Mouse (Mus musculus) midbrain, embryonic 12.5 days (tissue): ENCODE measurements at regions not wholly inside any gene's neighbourhood (a gene's known extent, or its start where the extent isn't known, plus 50 kb on each side); places are given as distances from the start of the nearest gene placed in this dataset.

Experiments
- ATAC-seq: fragments of 200-750 bp; cut with Nextera tagmentation; 2 replicates; pipeline ENCODE4 v1.8.0; 2017; ENCODE audit warnings: low read depth, moderate TSS enrichment, moderate library complexity; ENCODE audit not compliant: low FRiP score
- H3K27ac ChIP-seq: fragments of 300-500 bp; sonication (generic); replicated peaks from 2 replicates; pipeline ENCODE4 v1.5.1; 2016; ENCODE audit warnings: mild to moderate bottlenecking
- H3K27me3 ChIP-seq: fragments of 300-500 bp; sonication (generic); 2 replicates; pipeline ENCODE4 v1.6.1; 2016; ENCODE audit warnings: mild to moderate bottlenecking
- H3K36me3 ChIP-seq: fragments of 300-500 bp; sonication (generic); 2 replicates; pipeline ENCODE4 v1.6.1; 2016
- H3K4me1 ChIP-seq: fragments of 300-500 bp; sonication (generic); 2 replicates; pipeline ENCODE4 v1.6.1; 2016
- H3K4me2 ChIP-seq: fragments of 300-500 bp; sonication (generic); replicated peaks from 2 replicates; pipeline ENCODE4 v1.6.1; 2016; ENCODE audit warnings: mild to moderate bottlenecking, moderate library complexity
- H3K4me3 ChIP-seq: fragments of 300-500 bp; sonication (generic); 2 replicates; pipeline ENCODE4 v1.5.1; 2016; ENCODE audit warnings: mild to moderate bottlenecking
- H3K9ac ChIP-seq: fragments of 300-500 bp; sonication (generic); replicated peaks from 2 replicates; pipeline ENCODE4 v1.6.1; 2016; ENCODE audit warnings: mild to moderate bottlenecking, moderate library complexity
- H3K9me3 ChIP-seq: fragments of 300-500 bp; sonication (generic); 2 replicates; pipeline ENCODE4 v1.6.1; 2016; ENCODE audit warnings: mild to moderate bottlenecking
- WGBS: fragments of 180-500 bp; shearing (Covaris S2); methylation state at CpG from one replicate; pipeline ENCODE4 v1.1.7; 2016; 5-methylcytosine and 5-hydroxymethylcytosine counted together

DNA sequence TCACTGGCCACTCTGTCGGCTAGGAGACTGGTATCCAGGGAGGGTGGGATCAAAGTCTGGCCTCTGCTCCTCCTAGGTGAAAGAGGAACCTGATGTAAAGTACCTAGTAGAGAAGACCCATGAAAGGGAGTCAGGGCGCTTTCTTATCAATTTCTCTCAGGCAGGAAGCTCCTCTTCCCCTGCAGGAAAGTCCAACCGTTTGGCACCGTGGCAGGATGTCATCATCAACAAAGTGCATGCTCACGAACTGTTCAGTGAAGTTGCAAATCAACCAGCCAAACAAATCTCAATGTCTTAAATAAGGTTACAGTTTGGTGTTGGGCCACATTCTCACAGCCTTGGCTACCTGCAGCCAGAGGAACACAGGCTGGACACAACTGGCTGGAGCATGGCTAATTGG lies 138.2 kb upstream of the Krr1 start:
- no peak for ATAC-seq
- Histone ChIP-seq H3K9me3 (no peaks in the 10 kb centered on the region), H3K36me3 (no peaks in the 10 kb centered on the region), H3K4me1 (peaks cover 7% of the 10 kb centered on the region), H3K9ac (no peak overlapping the region), H3K27me3 (no peaks in the 10 kb centered on the region), H3K4me3 (no peak overlapping the region), H3K4me2 (no peak overlapping the region), H3K27ac (no peak overlapping the region)
- WGBS, result 71% methylated on average over 5 of the region's 5 CpGs

DNA sequence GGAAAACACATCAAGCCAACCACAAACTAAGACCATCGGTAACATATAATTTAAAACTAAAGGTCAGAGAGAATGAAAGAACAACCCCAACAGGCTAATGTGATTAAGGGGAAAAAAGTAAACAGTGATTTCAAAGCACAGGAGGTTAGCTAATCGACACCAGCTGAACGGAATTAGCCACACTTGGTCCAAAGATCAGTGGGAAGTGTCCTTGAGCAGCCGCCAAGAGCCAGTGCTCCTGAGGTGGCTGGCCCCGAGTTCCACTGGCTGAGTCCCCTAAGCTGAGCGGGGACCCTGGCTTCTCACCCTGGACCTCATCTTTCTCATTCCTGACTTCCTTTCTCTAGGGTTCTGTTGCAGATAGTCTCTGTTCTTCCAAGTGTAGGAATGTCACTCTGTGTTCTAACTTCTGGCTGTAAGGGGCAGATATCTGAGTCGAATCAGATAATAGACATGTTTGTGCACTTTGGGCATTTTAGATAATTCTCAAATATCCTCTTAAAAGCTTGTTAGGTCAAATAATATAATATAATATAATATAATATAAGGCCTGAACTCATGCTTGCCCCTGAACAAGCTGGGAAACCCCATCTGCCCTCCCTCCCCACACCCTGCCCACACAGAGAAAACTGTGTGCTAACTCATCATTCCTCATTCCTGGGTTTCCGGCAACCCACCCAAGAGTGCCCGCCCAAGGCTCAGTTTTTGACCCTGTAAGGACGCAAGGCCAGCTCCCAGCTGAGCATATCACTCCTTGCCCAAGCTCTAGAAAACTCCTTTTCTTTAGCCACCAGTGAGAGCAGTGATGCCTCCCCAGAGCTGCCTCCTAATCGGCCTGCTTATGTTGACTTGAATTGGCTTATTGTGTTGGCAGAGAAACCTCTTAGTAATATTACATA lies 137.3 kb upstream of the Krr1 start:
- Histone ChIP-seq H3K36me3 (no peaks in the 10 kb centered on the region), H3K9ac (no peak overlapping the region), H3K4me2 (no peak overlapping the region), H3K9me3 (no peaks in the 10 kb centered on the region), H3K27me3 (no peaks in the 10 kb centered on the region), H3K27ac (no peak overlapping the region), H3K4me3 (no peak overlapping the region), H3K4me1 (peaks cover 7% of the 10 kb centered on the region)
- no peak for ATAC-seq
- WGBS, result 37% methylated on average over 11 of the region's 11 CpGs

DNA sequence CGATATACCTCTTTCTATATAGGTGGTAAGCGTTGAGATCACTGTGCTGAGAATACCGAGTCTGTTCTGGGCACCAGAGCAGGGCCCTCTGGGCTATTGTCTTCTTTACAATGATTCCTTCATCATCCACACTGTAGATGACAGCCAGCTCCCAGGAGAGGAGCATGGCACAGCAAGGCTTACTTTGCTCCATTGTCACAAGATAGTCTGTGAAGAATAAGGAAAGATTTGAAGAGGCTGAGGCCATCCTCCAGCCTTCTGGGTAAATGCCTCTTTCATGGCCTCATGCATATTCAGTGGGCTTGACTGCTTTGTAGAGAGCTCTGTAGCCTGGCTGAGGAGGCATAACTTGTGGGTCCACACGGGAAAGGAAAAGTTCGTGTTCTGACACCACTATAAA lies 136.3 kb upstream of the Krr1 start:
- peak; percentile 88 for ATAC-seq
- Histone ChIP-seq H3K4me1 (peaks cover 7% of the 10 kb centered on the region), H3K4me2 (no peak overlapping the region), H3K27me3 (no peaks in the 10 kb centered on the region), H3K4me3 (no peak overlapping the region), H3K9me3 (no peaks in the 10 kb centered on the region), H3K9ac (no peak overlapping the region), H3K27ac (no peak overlapping the region), H3K36me3 (no peaks in the 10 kb centered on the region)
- 38% methylated on average over 5 of the region's 5 CpGs for WGBS

DNA sequence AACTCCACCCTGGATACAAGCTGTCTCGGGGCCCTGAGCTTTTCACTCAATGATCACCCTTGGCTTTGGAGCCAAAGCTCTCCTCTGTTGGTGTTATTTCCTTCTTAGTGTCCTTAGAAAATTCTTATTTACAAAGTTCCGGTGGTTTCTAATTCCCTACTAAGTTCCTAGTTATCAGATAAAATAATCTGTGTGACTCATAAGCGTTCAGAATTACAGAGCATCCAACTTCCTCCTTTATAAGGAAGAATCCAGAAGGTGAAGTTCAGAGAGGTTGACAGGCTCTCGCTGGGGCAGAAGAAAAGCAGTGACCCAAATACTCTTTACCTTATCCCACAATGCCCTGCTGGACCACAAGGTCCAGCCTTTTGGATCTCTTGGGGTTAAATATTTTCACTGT lies 135.7 kb upstream of the Krr1 start:
- Histone ChIP-seq H3K4me3 (no peak overlapping the region), H3K4me2 (no peak overlapping the region), H3K9me3 (no peaks in the 10 kb centered on the region), H3K9ac (no peak overlapping the region), H3K4me1 (peaks cover 7% of the 10 kb centered on the region), H3K36me3 (no peaks in the 10 kb centered on the region), H3K27ac (no peak overlapping the region), H3K27me3 (no peaks in the 10 kb centered on the region)
- ATAC-seq, result no peak
- 91% methylated on average over 4 of the region's 4 CpGs for WGBS

DNA sequence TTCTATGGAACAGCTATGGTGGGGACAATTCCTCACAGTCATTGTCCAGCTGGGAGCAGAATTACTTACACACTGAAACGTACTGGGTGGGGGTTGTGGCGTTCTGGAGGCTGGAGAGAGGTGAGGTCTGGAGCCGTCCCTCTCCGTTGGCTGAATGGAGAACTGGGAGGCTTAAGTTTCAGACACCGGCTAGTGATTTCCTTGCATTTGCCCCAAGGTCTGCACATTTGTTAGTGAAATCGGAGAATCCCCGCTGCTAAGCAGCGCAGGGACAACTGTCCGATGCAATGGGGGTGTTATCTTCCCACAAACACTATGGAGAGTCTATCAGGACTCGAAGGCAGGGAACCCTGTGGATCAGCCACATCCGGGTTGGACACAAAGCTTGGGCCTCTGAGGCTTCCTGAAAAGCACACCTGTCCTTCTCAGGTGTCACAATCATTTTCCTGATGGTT lies 130.1 kb upstream of the Krr1 start:
- Histone ChIP-seq H3K4me2 (no peak overlapping the region), H3K9ac (no peak overlapping the region), H3K27ac (no peak overlapping the region), H3K27me3 (no peaks in the 10 kb centered on the region), H3K4me1 (peaks cover 8% of the 10 kb centered on the region), H3K4me3 (no peak overlapping the region), H3K9me3 (no peaks in the 10 kb centered on the region), H3K36me3 (no peaks in the 10 kb centered on the region)
- WGBS, result 43% methylated on average over 11 of the region's 11 CpGs
- peak; percentile 58; the same call in 1 of the 2 replicates for ATAC-seq

DNA sequence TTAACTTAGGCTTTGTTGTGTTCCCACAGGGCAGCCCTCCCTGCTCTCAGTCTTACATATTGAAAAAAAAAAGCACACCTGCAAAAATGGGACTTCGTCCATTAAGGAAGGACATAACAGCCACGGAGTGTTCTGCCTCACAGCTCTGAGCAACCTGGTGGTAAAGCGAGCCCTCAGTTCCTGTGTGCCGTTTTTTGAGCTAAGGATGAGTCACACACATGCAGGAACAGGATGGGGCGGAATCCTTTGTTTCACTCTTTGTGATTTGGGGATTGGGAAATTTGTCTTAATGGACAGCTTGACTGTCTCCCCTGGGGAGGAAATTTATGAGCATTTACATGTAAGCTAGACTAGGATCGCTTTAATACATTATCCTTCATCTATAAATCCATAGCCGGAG lies 129.6 kb upstream of the Krr1 start:
- ATAC-seq, result no peak
- H3K36me3 ChIP-seq, result no peaks in the 10 kb centered on the region
- H3K27me3 ChIP-seq, result no peaks in the 10 kb centered on the region
- no peaks in the 10 kb centered on the region for H3K9me3 ChIP-seq
- no peak overlapping the region for H3K4me3 ChIP-seq
- H3K9ac ChIP-seq, result no peak overlapping the region
- no peak overlapping the region for H3K27ac ChIP-seq
- H3K4me1 ChIP-seq, result peaks cover 8% of the 10 kb centered on the region
- WGBS, result 74% methylated on average over 7 of the region's 7 CpGs
- no peak overlapping the region for H3K4me2 ChIP-seq

DNA sequence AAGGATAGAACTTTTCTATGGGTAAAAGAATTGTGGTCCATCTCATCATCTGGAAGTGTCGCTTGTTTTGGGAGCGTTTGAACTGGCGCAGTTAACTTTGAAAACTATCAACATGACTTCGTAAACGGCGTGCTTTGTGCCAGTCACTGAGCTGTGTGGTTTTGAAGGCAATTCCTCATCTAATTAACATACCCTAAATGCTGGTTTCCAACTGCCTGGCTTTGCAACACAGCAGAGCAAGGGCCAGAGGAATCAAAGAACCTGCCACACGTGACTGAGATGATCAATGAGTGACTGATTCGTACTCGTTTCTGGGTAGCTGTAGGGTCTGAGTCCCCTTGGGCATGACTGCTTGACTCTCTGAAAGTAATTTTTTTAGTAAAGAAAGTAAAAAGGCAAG lies 129.2 kb upstream of the Krr1 start:
- 72% methylated on average over 9 of the region's 9 CpGs for WGBS
- Histone ChIP-seq H3K36me3 (no peaks in the 10 kb centered on the region), H3K9me3 (no peaks in the 10 kb centered on the region), H3K27ac (no peak overlapping the region), H3K4me2 (no peak overlapping the region), H3K27me3 (no peaks in the 10 kb centered on the region), H3K4me1 (peaks cover 8% of the 10 kb centered on the region), H3K4me3 (no peak overlapping the region), H3K9ac (no peak overlapping the region)
- no peak for ATAC-seq

DNA sequence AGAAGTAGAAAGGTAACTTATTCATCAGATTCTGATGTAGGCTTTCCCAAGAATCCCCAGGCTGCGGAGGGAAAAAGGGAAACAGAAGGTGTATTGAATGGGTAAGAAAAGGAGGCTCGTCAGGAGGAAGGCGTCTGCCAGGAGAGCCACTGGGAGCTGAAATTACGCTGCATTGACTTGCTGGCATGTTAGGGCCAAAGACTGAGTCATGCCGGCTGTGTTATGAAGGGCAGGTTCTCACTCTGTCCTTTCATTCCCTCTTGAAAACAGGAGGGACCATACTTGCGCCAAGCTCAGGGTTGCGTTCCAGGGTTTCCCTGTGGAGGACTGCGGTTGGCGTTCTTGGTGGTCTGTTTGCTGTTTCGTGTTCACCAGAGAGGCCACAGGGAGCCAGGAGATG lies 128.3 kb upstream of the Krr1 start:
- H3K4me2 ChIP-seq, result no peak overlapping the region
- H3K4me3 ChIP-seq, result no peak overlapping the region
- ATAC-seq, result no peak
- H3K4me1 ChIP-seq, result peaks cover 8% of the 10 kb centered on the region
- H3K9ac ChIP-seq, result no peak overlapping the region
- no peaks in the 10 kb centered on the region for H3K9me3 ChIP-seq
- 93% methylated on average over 10 of the region's 10 CpGs for WGBS
- no peaks in the 10 kb centered on the region for H3K36me3 ChIP-seq
- H3K27ac ChIP-seq, result no peak overlapping the region
- no peaks in the 10 kb centered on the region for H3K27me3 ChIP-seq

DNA sequence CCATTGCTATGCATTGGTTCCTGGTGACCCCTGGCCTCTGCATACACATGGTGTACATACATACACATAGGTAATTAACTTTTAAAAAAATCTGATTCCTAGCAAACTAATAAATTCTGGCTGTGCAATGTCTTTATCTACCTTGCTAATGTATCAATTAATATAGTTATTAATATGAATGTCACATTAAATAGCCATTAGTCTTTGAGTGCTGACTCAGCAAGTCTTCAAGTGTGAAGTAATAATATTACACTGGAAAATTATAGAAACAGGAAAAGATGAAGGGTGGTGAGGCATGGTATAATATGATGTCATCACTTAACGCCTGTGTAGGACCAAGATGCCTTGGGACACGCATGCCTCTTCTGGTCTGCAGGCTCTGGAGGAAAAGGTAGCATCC lies 126.5 kb upstream of the Krr1 start:
- H3K27ac ChIP-seq, result no peak overlapping the region
- H3K4me3 ChIP-seq, result no peak overlapping the region
- H3K9ac ChIP-seq, result no peak overlapping the region
- no peak overlapping the region for H3K4me2 ChIP-seq
- peaks cover 8% of the 10 kb centered on the region for H3K4me1 ChIP-seq
- 82% methylated on average over 2 of the region's 2 CpGs for WGBS
- H3K36me3 ChIP-seq, result no peaks in the 10 kb centered on the region
- H3K9me3 ChIP-seq, result no peaks in the 10 kb centered on the region
- ATAC-seq, result no peak
- H3K27me3 ChIP-seq, result no peaks in the 10 kb centered on the region

DNA sequence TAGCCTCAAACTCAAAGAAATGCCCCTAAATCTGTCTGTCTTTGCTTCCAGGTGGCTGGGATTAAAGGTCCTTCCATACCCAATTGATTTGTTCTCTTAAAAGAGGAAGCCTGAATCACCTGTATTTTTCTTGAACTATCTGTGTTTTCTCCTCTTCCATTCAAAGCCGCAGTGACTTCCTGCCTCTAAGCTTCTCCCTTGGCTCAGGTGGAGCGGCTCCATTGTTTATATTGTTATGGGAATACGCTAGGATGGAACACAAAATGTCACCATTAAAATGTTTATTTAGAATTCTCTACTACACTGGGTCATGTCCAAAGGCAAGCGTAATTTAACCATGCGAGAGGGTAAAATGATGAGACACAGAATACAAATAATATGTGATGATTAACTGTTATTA lies 118.2 kb upstream of the Krr1 start:
- Histone ChIP-seq H3K27ac (no peak overlapping the region), H3K4me1 (no peaks in the 10 kb centered on the region), H3K9ac (no peak overlapping the region), H3K27me3 (no peaks in the 10 kb centered on the region), H3K4me2 (no peak overlapping the region), H3K4me3 (no peak overlapping the region), H3K36me3 (no peaks in the 10 kb centered on the region), H3K9me3 (no peaks in the 10 kb centered on the region)
- no peak for ATAC-seq
- 88% methylated on average over 5 of the region's 5 CpGs for WGBS

DNA sequence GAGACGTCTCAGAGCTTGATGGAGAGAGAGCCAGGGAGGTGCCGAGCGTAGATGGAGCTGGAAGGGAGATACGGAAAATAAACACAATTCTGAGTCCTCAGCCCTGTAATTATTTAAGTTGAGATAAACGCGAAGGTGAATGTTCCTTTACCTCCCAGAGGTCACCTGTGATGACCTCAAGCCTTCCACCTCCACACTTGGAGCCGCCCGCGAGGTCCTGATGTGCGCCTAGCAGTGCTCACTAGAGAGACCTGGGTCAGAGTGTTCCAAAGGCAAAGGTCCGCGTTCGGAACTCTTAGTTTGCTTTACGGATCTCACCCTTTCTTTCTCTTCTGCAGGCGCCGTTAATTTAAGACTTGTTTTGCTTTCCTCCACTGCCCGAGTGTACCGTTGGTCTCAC lies 117.0 kb upstream of the Krr1 start:
- 94% methylated on average over 18 of the region's 18 CpGs for WGBS
- no peaks in the 10 kb centered on the region for H3K9me3 ChIP-seq
- H3K27ac ChIP-seq, result no peak overlapping the region
- no peaks in the 10 kb centered on the region for H3K36me3 ChIP-seq
- no peaks in the 10 kb centered on the region for H3K4me1 ChIP-seq
- no peak overlapping the region for H3K4me3 ChIP-seq
- no peak for ATAC-seq
- no peak overlapping the region for H3K9ac ChIP-seq
- H3K27me3 ChIP-seq, result no peaks in the 10 kb centered on the region
- no peak overlapping the region for H3K4me2 ChIP-seq

DNA sequence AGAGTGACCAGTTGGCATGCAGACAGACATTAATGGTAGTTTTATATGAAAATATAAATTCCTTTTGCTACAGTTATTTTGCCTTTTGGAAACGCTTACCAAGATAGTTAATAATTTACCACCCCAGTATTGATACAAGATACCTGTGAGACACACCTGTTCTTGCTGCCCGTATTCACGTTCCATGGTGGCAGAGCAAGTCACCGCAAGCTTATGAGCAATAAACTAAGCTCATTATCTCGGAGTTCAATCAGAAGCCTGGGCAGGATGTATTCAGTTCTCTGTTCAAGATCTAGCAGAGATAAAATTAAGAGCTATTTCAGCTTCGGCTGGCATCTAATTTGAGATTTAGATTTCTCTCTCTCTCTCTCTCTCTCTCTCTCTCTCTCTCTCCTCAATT lies 114.1 kb upstream of the Krr1 start:
- ATAC-seq, result no peak
- 92% methylated on average over 6 of the region's 6 CpGs for WGBS
- Histone ChIP-seq H3K36me3 (no peaks in the 10 kb centered on the region), H3K27ac (no peak overlapping the region), H3K27me3 (no peaks in the 10 kb centered on the region), H3K9ac (no peak overlapping the region), H3K9me3 (no peaks in the 10 kb centered on the region), H3K4me3 (no peak overlapping the region), H3K4me2 (no peak overlapping the region), H3K4me1 (no peaks in the 10 kb centered on the region)
